Mouse (Mus musculus): Measurements from ENCODE around the gene Olfr1495.
"Not testable (repeated sequence)": the region's sequence is repeated elsewhere in the genome, so short reads cannot be mapped to it uniquely, and the experiment has no call there.

Gene Olfr1495

DNA sequence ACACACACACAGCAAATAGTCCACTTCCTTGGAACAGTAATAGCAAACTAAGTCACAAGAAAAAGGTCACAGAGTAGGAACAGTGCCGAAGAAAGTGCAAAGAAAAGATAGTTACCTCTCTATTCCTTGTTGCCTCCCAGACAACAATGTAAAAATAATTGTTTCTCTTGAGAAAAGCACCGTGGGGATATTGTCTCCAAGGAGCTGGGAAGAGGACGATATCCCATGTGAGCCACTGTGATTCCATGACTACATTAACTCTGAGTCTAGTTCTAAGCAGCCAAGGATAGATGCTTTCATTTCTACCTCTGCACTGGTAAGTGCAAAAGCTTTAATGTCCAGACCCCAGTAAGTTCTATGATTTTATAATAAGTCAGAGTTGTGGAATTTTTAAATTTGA is at the start of gene Olfr1495:
Olfr1495 (plus strand) TSS at position 301 of the 400 bp plus-strand sequence.
- no peak for DNase-seq (ENCODE audit: low spot score in 2 of 2)

DNA sequence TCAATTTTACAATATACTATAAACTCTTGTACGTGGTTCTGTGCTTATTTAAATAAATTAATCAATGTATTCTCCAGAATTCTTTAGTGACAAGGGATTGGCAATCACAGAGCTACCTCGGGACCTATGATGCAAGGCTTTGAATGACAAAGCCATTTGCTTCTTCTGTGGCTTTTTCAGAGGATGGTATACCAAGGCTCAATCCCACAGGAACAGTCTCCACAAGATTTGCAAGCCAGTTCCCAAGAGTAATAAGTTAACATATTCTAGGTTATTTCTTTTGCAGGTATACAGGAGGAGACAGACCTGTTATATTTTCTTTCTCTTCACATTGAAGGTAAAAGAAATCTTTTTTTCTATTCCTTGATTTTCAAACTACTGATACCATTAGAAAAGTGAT is 41.4 kb upstream of the Olfr1495 start, which contains the start of gene Olfr1493-ps1:
Olfr1493-ps1 (plus strand) TSS at position 301 of the 400 bp plus-strand sequence.
- no peak for DNase-seq (ENCODE audit: low spot score in 2 of 2)

DNA sequence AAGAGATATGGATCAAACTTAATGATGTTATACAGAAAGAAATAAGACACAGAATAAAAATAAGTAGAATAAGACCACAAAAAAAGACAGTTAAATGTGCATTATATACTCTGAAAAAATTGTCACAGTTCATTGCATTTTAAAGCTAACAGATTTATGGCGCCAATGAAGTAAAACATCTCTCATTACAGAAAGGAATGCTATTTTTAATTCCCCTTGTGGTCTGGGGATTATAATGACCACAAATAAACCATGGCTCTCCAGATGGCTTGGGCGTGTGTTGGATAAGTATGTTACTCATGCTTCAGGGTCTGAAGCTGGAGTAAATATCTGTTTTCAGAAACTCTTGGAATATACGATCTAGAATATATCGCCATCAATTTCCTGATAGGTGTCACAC is 25.0 kb upstream of the Olfr1495 start, which contains the start of gene Olfr1494:
Olfr1494 (plus strand) TSS at position 301 of the 400 bp plus-strand sequence.
- no peak for DNase-seq (ENCODE audit: low spot score in 2 of 2)

DNA sequence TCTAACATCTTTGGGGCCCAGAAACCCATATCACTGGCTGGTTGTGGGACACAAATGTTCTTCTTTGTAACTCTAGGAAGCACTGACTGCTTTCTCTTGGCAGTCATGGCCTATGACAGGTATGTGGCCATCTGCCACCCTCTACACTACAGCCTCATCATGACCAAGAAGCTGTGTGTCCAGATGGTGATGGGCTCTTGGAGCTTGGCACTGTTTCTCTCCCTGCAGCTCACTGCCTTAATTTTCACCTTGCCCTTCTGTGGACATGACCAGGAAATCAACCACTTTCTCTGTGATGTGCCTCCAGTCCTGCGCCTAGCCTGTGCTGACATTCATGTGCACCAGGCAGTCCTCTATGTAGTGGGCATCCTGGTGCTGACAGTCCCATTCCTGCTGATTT is 15.0 kb upstream of the Olfr1495 start:
- peak in 1 of 2 experiments; percentile 8 for DNase-seq (ENCODE audit: low spot score in 2 of 2)

DNA sequence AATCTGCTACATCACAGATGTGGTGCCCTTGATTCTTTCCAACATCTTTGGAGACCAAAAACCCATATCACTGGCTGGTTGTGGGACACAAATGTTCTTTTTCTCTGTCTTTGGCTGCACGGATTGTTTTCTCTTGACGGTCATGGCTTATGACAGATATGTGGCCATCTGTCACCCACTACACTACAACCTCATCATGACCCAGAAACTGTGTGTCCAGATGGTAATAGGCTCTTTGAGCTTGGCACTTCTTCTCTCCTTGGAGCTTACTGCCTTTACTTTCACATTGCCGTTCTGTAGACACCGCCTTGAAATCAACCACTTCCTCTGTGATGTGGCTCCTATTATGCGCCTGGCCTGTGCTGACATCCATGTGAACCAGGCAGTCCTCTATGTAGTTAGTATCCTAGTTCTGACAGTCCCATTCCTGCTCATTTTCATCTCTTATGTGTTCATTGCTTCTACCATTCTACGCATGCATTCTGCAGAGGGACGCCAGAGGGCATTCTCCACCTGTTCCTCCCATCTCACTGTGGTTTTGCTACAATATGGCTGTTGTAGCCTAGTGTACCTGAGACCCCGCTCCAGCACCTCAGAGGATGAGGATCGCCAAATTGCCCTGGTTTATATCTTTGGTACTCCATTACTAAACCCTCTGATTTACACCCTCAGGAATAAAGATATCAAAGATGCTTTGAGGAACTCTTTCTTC is 4.3 kb downstream of the Olfr1495 start:
- DNase-seq (ENCODE audit: low spot score in 2 of 2) = no peak

DNA sequence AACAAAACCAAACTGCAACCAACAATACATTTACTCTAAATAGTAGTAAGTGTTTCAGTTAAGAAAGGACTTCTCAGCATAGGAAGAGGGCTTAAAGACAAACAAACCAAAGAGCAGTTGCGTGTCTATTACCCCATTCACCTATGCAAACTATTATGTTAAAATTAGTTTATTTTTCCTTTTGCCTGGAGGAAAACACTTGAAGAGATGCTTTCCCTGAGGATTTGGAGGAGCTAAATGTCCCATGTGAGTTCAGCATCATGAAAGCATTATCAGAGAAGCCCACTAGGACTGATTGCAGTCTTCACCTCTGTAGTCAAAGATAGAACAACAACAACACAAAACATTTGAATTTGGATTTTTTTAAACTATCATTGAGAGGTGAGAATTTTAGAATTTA is 13.2 kb downstream of the Olfr1495 start, which contains the start of gene Olfr1496:
Olfr1496 (plus strand) TSS at position 301 of the 400 bp plus-strand sequence.
- no peak for DNase-seq (ENCODE audit: low spot score in 2 of 2)

DNA sequence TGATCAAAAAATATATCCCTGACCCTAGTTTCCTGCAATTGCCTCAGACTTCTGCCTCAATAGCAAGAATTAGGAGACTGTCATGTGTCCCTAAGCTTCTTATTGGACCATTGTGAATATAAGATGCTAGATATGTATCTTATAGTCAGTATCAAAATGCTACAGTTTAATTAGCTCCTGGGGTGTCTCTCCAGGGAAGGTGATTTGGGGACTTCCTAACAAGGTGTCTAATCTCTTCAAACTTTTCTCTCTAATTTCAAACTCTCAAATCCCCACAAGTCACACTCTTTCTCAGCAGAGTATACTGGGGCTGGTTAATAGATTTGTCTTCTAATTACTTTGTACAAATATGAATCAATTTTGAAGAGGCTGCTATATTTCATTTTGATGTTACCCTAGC is 33.7 kb downstream of the Olfr1495 start, which contains the start of gene Olfr1497:
Olfr1497 (minus strand) TSS at position 101 of the 400 bp plus-strand sequence.
- DNase-seq (ENCODE audit: low spot score in 2 of 2) = no peak

DNA sequence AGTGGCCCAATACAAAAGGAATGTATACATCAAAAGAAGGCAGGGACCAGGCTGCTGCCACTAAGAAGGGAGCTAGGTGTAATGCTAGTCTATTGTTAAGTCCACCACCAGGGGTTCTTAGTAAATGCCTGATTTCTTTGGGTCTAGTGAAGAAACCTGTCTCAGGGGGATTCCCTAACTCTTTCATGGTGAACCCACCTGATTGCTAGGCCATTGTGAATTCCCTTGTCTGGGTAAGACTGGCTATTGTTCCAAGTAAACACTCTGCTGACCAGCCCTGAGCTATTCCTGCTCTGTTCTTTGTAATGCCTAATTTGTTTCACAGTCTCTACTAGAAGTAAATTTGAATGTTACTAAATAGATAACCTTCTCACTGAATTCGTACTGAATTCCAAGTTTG is 41.1 kb downstream of the Olfr1495 start:
- DNase-seq (ENCODE audit: low spot score in 2 of 2) = not testable (repeated sequence)

DNA sequence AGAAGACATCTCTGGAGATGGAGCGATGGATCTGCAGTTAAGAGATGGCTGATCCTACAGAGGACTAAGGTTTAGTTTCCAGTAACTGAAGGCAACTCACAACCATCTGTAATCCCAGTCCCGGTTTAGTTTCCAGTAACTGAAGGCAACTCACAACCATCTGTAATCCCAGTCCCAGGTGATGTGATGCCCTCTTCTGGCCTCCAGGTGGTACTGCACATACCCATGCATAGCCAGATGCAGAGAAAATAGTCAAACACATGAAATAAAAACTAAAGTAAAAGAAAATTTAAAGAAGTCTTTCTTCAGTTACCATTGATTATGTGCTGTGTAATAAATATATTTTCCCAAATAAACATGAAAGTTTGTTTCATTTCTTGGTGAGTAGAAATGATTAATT is 48.4 kb downstream of the Olfr1495 start:
- no peak for DNase-seq (ENCODE audit: low spot score in 2 of 2)

DNA sequence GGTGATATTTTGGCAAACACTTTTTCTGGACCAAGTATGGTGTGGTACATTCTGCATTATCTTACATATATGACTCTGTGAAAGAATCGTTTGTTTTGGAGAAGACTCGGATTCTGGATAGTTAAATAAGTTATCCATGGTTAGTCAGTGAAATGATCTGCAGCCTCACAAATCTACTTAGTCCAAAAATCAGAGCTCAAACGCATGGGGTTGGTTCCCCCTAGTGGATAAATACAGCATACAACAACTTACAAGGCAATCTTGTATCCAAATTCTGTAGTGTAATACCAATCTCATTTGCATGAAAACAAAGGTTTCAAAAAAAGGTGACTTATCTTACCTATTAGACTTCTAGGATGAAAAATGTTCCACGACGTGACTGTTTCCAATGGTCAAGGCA is 54.4 kb downstream of the Olfr1495 start:
- DNase-seq (ENCODE audit: low spot score in 2 of 2) = no peak

DNA sequence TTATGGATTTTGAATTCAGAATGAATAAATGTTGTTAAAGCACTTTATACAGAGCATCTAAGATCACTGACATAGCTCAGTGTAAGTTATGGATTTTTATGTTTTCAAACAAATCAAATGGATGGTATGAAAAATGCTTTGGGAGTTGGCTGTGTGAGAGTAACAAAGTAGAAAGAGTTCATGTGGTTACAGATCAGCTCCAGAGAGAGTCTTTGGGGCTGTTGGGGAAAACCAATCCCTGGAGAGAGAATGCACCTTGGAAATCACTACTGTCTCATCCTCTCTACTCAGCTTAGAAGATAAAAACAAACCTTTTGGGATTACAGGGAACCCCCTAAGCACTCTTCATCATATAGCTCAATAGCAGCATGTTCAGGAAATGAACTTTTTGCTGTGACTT is 54.9 kb downstream of the Olfr1495 start, which contains the start of gene Olfr1499:
Olfr1499 (minus strand) TSS at position 101 of the 400 bp plus-strand sequence.
- DNase-seq (ENCODE audit: low spot score in 2 of 2) = no peak

All from cerebellum, postnatal 4 days (tissue).